Mouse (Mus musculus) lung, embryonic 16.5 days (tissue): ENCODE results near the gene Cpxm2. TPM values are rescaled to one million over a fixed set of nuclear protein-coding genes. Genes with fewer than 3 reads are reported as not detected.

Experiments used
- ATAC-seq: fragments of 200-750 bp; cut with Nextera tagmentation; 2 replicates; pipeline ENCODE4 v1.8.0; 2017; ENCODE audit warnings: low read depth, mild to moderate bottlenecking, moderate library complexity
- H3K27ac ChIP-seq: fragments of 300-500 bp; sonication (generic); 2 replicates; pipeline ENCODE4 v1.5.1; 2014; ENCODE audit warnings: mild to moderate bottlenecking, control low read depth, low read length
- H3K27me3 ChIP-seq: fragments of 300-500 bp; sonication (generic); 2 replicates; pipeline ENCODE4 v1.6.1; 2014; ENCODE audit warnings: low read depth, low read length, mixed read lengths; ENCODE audit not compliant: control insufficient read depth, insufficient read depth
- H3K36me3 ChIP-seq: fragments of 300-500 bp; sonication (generic); 2 replicates; pipeline ENCODE4 v1.6.1; 2014; ENCODE audit warnings: low read length; ENCODE audit not compliant: control insufficient read depth, insufficient read depth
- H3K4me1 ChIP-seq: fragments of 300-500 bp; sonication (generic); replicated peaks from 2 replicates; pipeline ENCODE4 v1.6.1; 2014; ENCODE audit warnings: low read length, mixed read lengths; ENCODE audit not compliant: control insufficient read depth, insufficient read depth
- H3K4me2 ChIP-seq: fragments of 300-500 bp; sonication (generic); 2 replicates; pipeline ENCODE4 v1.6.1; 2014; ENCODE audit warnings: low read depth, low read length, control low read depth
- H3K4me3 ChIP-seq: fragments of 300-500 bp; sonication (generic); 2 replicates; pipeline ENCODE4 v1.5.1; 2014; ENCODE audit warnings: mild to moderate bottlenecking, low read length, control low read depth
- H3K9ac ChIP-seq: fragments of 300-500 bp; sonication (generic); 2 replicates; pipeline ENCODE4 v1.6.1; 2014; ENCODE audit warnings: low read length, control low read depth
- H3K9me3 ChIP-seq: fragments of 300-500 bp; sonication (generic); 2 replicates; pipeline ENCODE4 v1.6.1; 2016; ENCODE audit warnings: low read length; ENCODE audit not compliant: control insufficient read depth
- WGBS: fragments of 180-500 bp; shearing (Covaris S2); extraction: QIAGEN DNeasy Blood & Tissue Kit; methylation state at CpG from one replicate; pipeline ENCODE4 v1.1.7; 2014; 5-methylcytosine and 5-hydroxymethylcytosine counted together
- polyA plus RNA-seq: library from polyadenylated mRNA; unstranded; fragments of >200 nt; fragmentation: Nextera tagmentation; extraction: Ambion mirVana; gene quantifications from 2 replicates; pipeline ENCODE4 v1.2.1, GENCODE M21; 2015

Cpxm2 gene
- polyA plus RNA-seq, 1 experiment from 2014 or later: 1.7 TPM

DNA sequence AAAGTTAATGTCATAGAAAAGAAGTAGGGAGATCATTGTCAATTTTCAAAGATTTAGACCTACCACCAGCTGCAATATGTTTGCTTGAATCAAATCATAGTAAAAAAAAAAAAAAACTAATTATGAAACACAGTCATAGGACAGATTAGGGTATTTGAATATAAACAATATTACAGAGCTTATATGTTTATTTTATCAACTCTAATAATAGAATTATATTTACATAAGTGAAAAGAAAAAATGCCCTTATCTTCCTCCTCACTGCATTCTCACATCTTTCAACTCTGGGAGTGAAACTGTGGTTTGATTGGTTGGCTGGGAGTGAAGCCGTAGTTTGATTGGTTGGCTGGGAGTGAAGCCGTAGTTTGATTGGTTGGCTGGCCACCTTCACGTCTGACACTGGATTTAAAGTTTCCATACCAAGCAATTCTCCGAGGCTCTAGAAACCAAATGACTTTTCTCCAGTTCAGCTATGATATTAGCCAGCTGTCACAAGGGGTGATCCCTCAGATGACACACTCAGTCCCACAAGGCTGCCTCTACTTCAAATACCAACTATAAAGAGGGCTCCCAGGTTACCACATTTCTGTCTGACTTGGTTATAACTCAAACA, 27.2 kb upstream of the Cpxm2 start:
- Histone ChIP-seq H3K9ac (no peak overlapping the region), H3K27me3 (no peaks in the 10 kb centered on the region), H3K4me3 (no peak overlapping the region), H3K4me1 (no peaks in the 10 kb centered on the region), H3K36me3 (no peaks in the 10 kb centered on the region), H3K4me2 (no peak overlapping the region), H3K9me3 (no peaks in the 10 kb centered on the region), H3K27ac (peak overlapping the region; percentile 70)
- WGBS: 64% methylated on average over 4 of the region's 4 CpGs
- ATAC-seq: peak; percentile 86

DNA sequence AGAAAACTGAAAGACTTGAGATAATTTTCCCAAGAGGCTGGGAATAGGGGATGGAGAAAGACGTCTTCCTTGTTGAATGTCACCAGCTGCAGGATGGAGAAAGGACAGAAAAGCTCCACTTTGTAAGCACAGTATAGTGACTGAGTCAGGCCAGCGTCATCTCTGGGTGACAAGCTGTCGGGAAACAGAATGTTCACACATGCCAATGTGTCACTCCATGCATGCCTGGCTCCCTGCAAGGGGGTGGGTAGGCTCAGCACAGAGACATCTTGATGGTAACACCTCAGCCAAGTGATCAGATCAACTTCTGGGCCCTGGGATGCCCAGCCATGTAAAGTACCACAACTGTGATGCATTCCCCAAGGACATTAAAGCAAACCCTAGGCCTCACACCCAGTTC, 26.5 kb upstream of the Cpxm2 start:
- Histone ChIP-seq H3K9ac (no peak overlapping the region), H3K4me2 (no peak overlapping the region), H3K27ac (peak overlapping the region; percentile 70), H3K9me3 (no peaks in the 10 kb centered on the region), H3K4me1 (no peaks in the 10 kb centered on the region), H3K27me3 (no peaks in the 10 kb centered on the region), H3K4me3 (no peak overlapping the region), H3K36me3 (no peaks in the 10 kb centered on the region)
- peak; percentile 73 for ATAC-seq
- 66% methylated on average over 3 of the region's 3 CpGs for WGBS

DNA sequence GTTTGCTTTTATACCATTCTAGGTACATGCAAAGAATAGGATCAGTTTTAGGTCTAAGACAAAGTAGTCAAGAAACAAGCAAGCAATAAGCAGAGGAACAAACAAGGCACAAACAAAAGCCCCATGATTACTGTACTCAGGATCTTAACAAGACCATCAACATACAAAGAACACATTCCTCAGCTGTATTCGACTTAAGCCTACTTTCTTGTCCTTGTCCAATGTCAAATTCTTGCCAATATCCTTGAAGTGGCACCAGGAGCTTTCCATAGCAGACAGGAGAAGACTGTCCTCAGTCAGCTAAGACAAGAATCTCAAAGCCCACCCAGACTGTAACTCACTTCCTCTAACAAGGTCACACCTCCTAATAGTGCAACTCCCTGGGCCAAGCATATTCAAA, 24.5 kb upstream of the Cpxm2 start:
- Histone ChIP-seq H3K4me2 (no peak overlapping the region), H3K9ac (no peak overlapping the region), H3K27me3 (no peaks in the 10 kb centered on the region), H3K9me3 (no peaks in the 10 kb centered on the region), H3K36me3 (no peaks in the 10 kb centered on the region), H3K4me1 (no peaks in the 10 kb centered on the region), H3K27ac (no peak overlapping the region), H3K4me3 (no peak overlapping the region)
- no peak for ATAC-seq
- WGBS: 35% methylated on average over 1 of the region's 1 CpGs

- ATAC-seq: no peak
- no peak overlapping the region for H3K27ac ChIP-seq
Measured at GRCm38 (mm10) chr7:132174787-132175186, 20.2 kb upstream of the Cpxm2 start.

DNA sequence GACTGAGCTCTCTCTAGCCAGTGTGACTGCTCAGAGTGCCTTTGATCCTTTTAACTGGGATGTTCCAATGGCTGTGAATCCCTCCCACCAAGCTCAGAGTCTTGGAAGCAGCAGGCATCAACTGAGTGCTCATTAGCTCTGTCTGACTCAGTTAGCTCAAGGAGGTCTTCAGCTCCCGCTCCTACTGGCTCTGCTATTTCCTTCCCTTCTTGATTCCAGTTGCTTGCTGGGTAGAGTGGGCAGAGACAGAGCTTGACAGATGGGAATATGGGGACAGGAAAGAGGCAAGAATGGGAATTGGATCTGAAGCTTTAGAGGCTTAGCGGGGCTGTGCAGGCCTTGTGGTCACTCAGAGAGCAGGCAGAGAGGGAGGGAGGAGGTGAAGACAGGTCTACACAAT, 19.8 kb upstream of the Cpxm2 start:
- no peak overlapping the region for H3K27ac ChIP-seq
- H3K9ac ChIP-seq: no peak overlapping the region
- no peak overlapping the region for H3K4me3 ChIP-seq
- H3K9me3 ChIP-seq: no peaks in the 10 kb centered on the region
- no peak overlapping the region for H3K4me2 ChIP-seq
- WGBS: 76% methylated on average over 2 of the region's 2 CpGs
- ATAC-seq: no peak
- H3K27me3 ChIP-seq: no peaks in the 10 kb centered on the region
- H3K36me3 ChIP-seq: no peaks in the 10 kb centered on the region
- no peaks in the 10 kb centered on the region for H3K4me1 ChIP-seq

More at GRCm38 (mm10) chr7:132174787-132175186, 20.2 kb upstream of the Cpxm2 start:
- Histone ChIP-seq H3K27me3 (no peaks in the 10 kb centered on the region), H3K9me3 (no peaks in the 10 kb centered on the region), H3K4me1 (no peaks in the 10 kb centered on the region), H3K4me3 (no peak overlapping the region), H3K9ac (no peak overlapping the region), H3K4me2 (no peak overlapping the region), H3K36me3 (no peaks in the 10 kb centered on the region)
- WGBS: 85% methylated on average over 5 of the region's 5 CpGs

DNA sequence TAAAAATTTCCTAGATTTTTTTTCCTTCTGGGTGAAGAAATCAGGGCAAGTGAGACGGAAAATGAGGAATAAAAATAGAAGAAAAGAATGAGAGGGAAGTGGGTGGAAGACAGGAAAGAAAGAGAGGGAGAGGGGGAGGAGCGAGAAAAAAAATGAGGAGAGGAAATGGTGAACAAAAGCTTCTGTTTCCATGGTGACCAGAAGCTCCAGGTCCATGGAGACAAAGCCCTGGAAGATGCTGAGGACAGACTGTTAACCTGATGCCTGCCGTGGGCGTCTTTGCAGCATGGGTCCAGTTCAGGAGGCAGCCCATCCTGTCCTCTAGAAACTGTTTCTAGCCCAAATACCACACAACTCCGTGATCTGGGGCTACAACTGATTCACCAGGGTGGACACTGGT, 17.7 kb upstream of the Cpxm2 start:
- Histone ChIP-seq H3K4me1 (no peaks in the 10 kb centered on the region), H3K36me3 (no peaks in the 10 kb centered on the region), H3K4me2 (no peak overlapping the region), H3K9me3 (no peaks in the 10 kb centered on the region), H3K4me3 (no peak overlapping the region), H3K27ac (no peak overlapping the region), H3K27me3 (no peaks in the 10 kb centered on the region), H3K9ac (no peak overlapping the region)
- WGBS: 65% methylated on average over 5 of the region's 5 CpGs
- ATAC-seq: no peak

DNA sequence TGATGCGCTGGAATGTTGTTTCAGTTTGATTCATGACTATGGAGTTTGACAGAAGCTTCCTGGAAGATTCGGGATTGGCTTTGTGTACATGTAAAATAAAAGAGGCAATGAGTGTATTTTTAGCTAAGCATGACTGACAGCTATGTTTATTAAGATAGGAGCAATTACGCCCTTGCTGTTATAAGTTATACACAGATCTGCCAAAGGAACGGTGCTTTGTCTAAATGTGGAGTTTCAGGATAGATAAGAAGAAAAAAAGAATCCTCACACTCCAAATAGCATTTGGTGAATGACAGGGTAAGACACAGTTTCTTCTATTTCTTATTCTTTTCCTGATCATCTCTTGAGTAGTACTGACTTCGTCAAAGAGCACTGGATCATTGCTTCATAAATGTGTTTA, 17.2 kb upstream of the Cpxm2 start:
- H3K27ac ChIP-seq: no peak overlapping the region
- H3K4me3 ChIP-seq: no peak overlapping the region
- no peaks in the 10 kb centered on the region for H3K27me3 ChIP-seq
- H3K9ac ChIP-seq: no peak overlapping the region
- 50% methylated on average over 5 of the region's 5 CpGs for WGBS
- ATAC-seq: no peak
- H3K36me3 ChIP-seq: no peaks in the 10 kb centered on the region
- H3K4me2 ChIP-seq: no peak overlapping the region
- no peaks in the 10 kb centered on the region for H3K9me3 ChIP-seq
- no peaks in the 10 kb centered on the region for H3K4me1 ChIP-seq

- Histone ChIP-seq H3K4me3 (no peak overlapping the region), H3K9me3 (no peaks in the 10 kb centered on the region), H3K4me1 (no peaks in the 10 kb centered on the region), H3K36me3 (no peaks in the 10 kb centered on the region), H3K4me2 (no peak overlapping the region), H3K27me3 (no peaks in the 10 kb centered on the region), H3K27ac (no peak overlapping the region), H3K9ac (no peak overlapping the region)
- 0 out of 2 replicates have a peak, but pooled peaks have one; percentile 23 for ATAC-seq
- 45% methylated on average over 7 of the region's 7 CpGs for WGBS
Measured at GRCm38 (mm10) chr7:132169419-132170169, 15.1 kb upstream of the Cpxm2 start.

DNA sequence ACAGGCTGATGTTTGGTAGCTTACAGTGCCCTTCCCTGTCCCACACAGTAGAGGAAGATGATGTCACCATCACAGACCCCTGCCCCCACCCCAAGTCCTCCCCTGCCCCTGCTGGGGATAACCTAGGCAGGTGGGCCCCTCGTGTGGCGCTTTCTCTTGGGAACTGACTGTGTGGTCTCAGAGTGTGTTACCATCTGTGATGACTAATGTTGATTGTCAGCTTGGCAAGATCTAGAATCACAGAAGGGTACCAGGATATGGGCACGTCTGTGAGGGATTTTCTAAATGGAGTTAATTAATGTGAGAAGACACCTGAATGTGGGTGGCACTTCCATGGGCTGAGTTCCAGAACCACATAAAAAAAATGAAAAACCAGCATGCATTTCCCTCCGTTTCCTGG, 12.7 kb upstream of the Cpxm2 start:
- Histone ChIP-seq H3K4me1 (no peaks in the 10 kb centered on the region), H3K9ac (no peak overlapping the region), H3K27me3 (no peaks in the 10 kb centered on the region), H3K36me3 (no peaks in the 10 kb centered on the region), H3K9me3 (no peaks in the 10 kb centered on the region), H3K4me3 (no peak overlapping the region), H3K4me2 (no peak overlapping the region), H3K27ac (no peak overlapping the region)
- WGBS: 71% methylated on average over 4 of the region's 4 CpGs
- no peak for ATAC-seq
